Mouse (Mus musculus) liver, embryonic 11.5 days (tissue): ENCODE measurements around the gene Acsm2. TPM values are rescaled to one million over a fixed set of nuclear protein-coding genes. Genes with fewer than 3 reads are reported as not detected.

Source experiments
- ATAC-seq: fragments of 200-750 bp; cut with Nextera tagmentation; replicated peaks from 2 replicates; pipeline ENCODE4 v1.8.0; 2017; ENCODE audit warnings: moderate number of reproducible peaks, mild to moderate bottlenecking, moderate TSS enrichment, moderate library complexity; ENCODE audit not compliant: low FRiP score
- DNase-seq: peaks from one replicate; pipeline ENCODE4 v3.0.0-alpha.2; 2017; ENCODE audit warnings: low spot score
- H3K27ac ChIP-seq: fragments of 300-500 bp; sonication (generic); 2 replicates; pipeline ENCODE4 v1.5.1; 2014; ENCODE audit warnings: mild to moderate bottlenecking, low read depth, low read length, control low read depth
- H3K27me3 ChIP-seq: fragments of 300-500 bp; sonication (generic); replicated peaks from 2 replicates; pipeline ENCODE4 v1.6.1; 2014; ENCODE audit warnings: low read length, mixed read lengths; ENCODE audit not compliant: control insufficient read depth, insufficient read depth
- H3K36me3 ChIP-seq: fragments of 300-500 bp; sonication (generic); 2 replicates; pipeline ENCODE4 v1.6.1; 2014; ENCODE audit warnings: mild to moderate bottlenecking, low read length, moderate library complexity, mixed read lengths; ENCODE audit not compliant: control insufficient read depth, insufficient read depth
- H3K4me1 ChIP-seq: fragments of 300-500 bp; sonication (generic); replicated peaks from 2 replicates; pipeline ENCODE4 v1.6.1; 2014; ENCODE audit warnings: low read length, mixed read lengths; ENCODE audit not compliant: control insufficient read depth, insufficient read depth
- H3K4me2 ChIP-seq: fragments of 300-500 bp; sonication (generic); 2 replicates; pipeline ENCODE4 v1.6.1; 2014; ENCODE audit warnings: mild to moderate bottlenecking, control low read depth, moderate library complexity
- H3K4me3 ChIP-seq: fragments of 300-500 bp; sonication (generic); 2 replicates; pipeline ENCODE4 v1.5.1; 2014; ENCODE audit warnings: low read depth, low read length, control low read depth
- H3K9ac ChIP-seq: fragments of 300-500 bp; sonication (generic); 2 replicates; pipeline ENCODE4 v1.6.1; 2014; ENCODE audit warnings: low read depth, low read length, control low read depth
- H3K9me3 ChIP-seq: fragments of 300-500 bp; sonication (generic); 2 replicates; pipeline ENCODE4 v1.6.1; 2016; ENCODE audit warnings: low read length, inconsistent platforms, mixed read lengths; ENCODE audit not compliant: control insufficient read depth
- WGBS: fragments of 180-500 bp; shearing (Covaris S2); extraction: QIAGEN DNeasy Blood & Tissue Kit; methylation state at CpG from one replicate; pipeline ENCODE4 v1.1.7; 2014; 5-methylcytosine and 5-hydroxymethylcytosine counted together
- polyA plus RNA-seq: library from polyadenylated mRNA; unstranded; fragments of >200 nt; fragmentation: Nextera tagmentation; extraction: Ambion mirVana; gene quantifications from 2 replicates; pipeline ENCODE4 v1.2.1, GENCODE M21; 2014

The Acsm2 gene
- polyA plus RNA-seq, 1 experiment from 2014 or later, result not detected

DNA sequence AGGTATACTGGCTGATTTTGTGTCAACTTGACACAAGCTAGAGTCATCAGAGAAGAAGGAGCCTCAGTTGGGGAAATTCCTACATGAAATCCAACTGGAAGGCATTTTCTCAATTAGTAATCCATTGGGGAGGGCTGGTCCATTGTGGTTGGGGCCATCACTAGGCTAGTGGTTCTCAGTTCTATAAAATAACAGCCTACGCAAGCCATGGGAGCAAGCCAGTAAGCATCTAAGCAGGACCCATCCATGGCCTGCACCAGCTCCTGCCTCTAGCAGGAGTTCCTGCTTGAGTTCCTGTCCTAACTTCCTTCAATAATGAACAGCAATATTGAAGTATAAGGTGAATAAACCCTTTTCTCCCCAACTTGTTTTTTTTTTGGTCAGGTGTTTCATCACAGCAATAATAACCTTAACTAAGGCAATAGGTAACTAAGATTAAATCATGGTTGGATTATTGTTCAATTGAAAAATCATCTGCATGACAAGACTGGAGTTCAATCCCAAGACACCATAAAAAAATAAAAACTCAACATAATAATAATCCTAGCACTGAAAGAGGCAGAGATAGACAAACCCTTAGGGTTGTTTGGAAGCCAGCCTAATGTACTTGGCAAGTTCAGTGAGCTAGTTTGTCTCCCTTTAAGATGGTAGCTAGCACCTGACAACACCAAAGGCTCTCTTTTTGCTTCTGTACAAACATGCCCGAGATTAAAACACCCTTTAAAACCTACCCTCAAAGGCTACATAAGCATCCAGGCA lies 47.2 kb downstream of the Acsm2 start:
- Histone ChIP-seq H3K27me3 (no peaks in the 10 kb centered on the region), H3K9me3 (no peaks in the 10 kb centered on the region), H3K9ac (no peak overlapping the region), H3K36me3 (no peaks in the 10 kb centered on the region), H3K4me1 (no peaks in the 10 kb centered on the region), H3K4me2 (no peak overlapping the region), H3K27ac (no peak overlapping the region), H3K4me3 (no peak overlapping the region)
- no peak for DNase-seq
- WGBS, result 83% methylated on average over 2 of the region's 2 CpGs
- ATAC-seq, result no peak

DNA sequence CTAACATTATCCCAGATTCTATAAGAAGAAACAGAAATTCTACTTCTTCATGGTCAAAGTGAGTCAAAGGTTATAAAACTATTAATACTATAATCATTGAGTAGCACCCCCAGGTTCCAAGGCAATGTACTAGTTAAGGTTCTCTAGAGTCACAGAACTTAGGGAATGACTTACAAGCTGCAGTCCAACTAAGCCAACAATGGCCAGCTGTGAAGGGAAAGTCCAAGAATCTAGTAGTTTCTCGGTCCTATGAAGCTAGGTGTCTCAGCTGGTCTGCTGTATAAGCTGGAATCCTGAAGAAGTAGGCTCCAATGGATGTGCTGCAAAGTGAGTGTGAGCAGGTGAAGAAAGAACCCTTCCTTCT lies 47.8 kb downstream of the Acsm2 start:
- Histone ChIP-seq H3K9me3 (no peaks in the 10 kb centered on the region), H3K4me3 (no peak overlapping the region), H3K27ac (no peak overlapping the region), H3K9ac (no peak overlapping the region), H3K36me3 (no peaks in the 10 kb centered on the region), H3K4me1 (no peaks in the 10 kb centered on the region), H3K27me3 (no peaks in the 10 kb centered on the region), H3K4me2 (no peak overlapping the region)
- whole genome bisulfite sequencing, result 61% methylated on average over 1 of the region's 1 CpGs
- ATAC-seq (no peak), DNase-seq (no peak)

DNA sequence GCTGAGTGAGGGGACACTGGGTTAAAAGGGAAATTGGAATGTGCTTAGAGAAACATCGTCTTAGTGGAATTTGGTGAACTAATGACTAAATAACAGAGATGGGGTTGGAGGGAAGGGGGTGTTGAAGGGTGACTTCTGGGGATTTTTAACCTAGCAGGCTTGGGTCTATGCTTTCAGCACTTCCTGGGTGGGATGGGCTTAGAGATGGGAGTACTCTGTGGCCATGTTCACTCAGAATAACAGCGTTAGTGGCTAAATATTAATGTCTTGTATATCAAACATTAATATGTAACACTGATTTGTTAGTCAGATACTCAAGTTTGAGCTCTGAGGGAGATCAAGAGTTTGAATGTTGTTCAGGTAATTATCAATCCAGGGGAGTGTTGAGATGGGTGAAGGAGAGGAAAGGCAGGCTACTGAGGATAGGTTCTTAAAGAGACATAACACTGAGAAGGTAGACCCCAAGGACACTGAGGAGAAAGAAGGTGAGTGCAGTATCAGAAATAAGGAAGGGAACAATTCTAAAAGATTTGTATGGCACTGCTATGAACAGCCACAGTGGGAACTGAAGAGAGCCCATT lies 50.9 kb downstream of the Acsm2 start:
- H3K9ac ChIP-seq, result no peak overlapping the region
- H3K27me3 ChIP-seq, result no peaks in the 10 kb centered on the region
- WGBS, result 63% methylated on average over 2 of the region's 2 CpGs
- no peak for ATAC-seq
- H3K4me2 ChIP-seq, result no peak overlapping the region
- DNase-seq, result no peak
- H3K9me3 ChIP-seq, result no peaks in the 10 kb centered on the region
- no peak overlapping the region for H3K4me3 ChIP-seq
- H3K36me3 ChIP-seq, result no peaks in the 10 kb centered on the region
- no peaks in the 10 kb centered on the region for H3K4me1 ChIP-seq
- H3K27ac ChIP-seq, result no peak overlapping the region

DNA sequence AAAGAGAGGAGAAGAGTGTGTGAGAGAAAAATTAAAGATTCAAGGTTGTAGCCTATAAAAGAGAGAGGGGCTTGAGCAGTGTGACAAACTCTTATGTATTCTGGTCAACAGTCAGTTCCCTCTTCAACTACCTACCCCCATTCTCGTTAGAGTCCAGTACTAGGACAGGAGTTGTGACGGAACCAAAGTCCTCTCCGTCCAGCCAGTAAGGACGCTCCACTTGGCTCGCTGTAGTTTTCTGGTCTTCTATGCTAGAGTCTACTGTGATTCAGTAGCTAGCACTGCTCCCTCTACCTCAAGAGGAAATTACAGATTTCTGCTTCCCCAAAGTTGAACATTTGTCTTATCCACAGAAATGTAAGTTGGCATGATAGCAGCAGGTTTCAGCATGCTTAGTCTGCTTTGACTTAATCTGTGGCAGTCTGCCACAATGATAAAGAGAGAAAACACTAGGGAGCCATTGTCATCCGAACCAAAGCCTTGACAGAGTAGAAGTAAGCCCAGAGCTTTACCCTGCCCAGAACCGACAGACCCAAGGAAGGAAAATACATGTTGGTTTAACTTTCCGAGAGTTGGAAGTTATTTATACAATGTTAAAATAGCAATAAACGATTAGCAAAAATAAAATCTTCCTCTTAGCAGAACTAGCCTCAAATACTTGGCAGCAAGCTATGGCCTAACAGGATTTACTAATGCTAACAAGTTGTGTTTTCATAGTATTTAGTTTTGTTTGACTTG lies 52.0 kb downstream of the Acsm2 start:
- Histone ChIP-seq H3K4me2 (no peak overlapping the region), H3K27me3 (no peaks in the 10 kb centered on the region), H3K4me1 (no peaks in the 10 kb centered on the region), H3K4me3 (no peak overlapping the region), H3K27ac (no peak overlapping the region), H3K9me3 (peaks cover 3% of the 10 kb centered on the region; the same call in 1 of the 2 replicates), H3K36me3 (no peaks in the 10 kb centered on the region), H3K9ac (no peak overlapping the region)
- no peak for DNase-seq
- ATAC-seq, result no peak
- 77% methylated on average over 9 of the region's 9 CpGs for WGBS

DNA sequence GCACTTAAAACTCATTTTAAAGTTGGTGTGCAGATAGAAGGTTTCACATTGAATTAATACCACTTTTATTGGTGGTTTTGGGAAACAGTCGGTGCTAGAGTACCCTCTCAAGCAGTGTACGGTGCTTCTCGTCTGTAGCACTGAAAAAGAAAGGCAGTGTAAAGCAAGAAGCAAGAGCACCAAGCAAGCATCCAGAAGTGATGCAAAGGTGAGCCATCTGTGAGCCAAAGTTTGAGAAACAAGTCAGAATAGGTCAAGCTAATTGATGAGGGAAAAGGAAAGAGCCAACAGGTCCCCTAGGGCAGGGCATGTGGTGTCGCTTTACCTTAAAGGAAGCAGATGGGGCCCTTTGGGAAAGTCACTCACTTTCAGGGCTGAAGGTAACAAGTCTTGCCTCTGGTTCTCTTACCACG lies 52.5 kb downstream of the Acsm2 start, which contains the start of gene Acsm1:
Gene Acsm1, plus strand, starts transcription at position 363 of the 413 bp plus-strand sequence.
- DNase-seq (no peak), ATAC-seq (no peak)
- Histone ChIP-seq H3K4me1 (no peaks in the 10 kb centered on the region), H3K36me3 (no peaks in the 10 kb centered on the region), H3K27ac (no peak within 1 kb of the TSS), H3K4me2 (no peak within 1 kb of the TSS), H3K27me3 (no peaks in the 10 kb centered on the region), H3K4me3 (no peak within 1 kb of the TSS), H3K9ac (no peak within 1 kb of the TSS), H3K9me3 (peaks cover 3% of the 10 kb centered on the region; the same call in 1 of the 2 replicates)
- 76% methylated on average over 5 of the region's 5 CpGs for WGBS

DNA sequence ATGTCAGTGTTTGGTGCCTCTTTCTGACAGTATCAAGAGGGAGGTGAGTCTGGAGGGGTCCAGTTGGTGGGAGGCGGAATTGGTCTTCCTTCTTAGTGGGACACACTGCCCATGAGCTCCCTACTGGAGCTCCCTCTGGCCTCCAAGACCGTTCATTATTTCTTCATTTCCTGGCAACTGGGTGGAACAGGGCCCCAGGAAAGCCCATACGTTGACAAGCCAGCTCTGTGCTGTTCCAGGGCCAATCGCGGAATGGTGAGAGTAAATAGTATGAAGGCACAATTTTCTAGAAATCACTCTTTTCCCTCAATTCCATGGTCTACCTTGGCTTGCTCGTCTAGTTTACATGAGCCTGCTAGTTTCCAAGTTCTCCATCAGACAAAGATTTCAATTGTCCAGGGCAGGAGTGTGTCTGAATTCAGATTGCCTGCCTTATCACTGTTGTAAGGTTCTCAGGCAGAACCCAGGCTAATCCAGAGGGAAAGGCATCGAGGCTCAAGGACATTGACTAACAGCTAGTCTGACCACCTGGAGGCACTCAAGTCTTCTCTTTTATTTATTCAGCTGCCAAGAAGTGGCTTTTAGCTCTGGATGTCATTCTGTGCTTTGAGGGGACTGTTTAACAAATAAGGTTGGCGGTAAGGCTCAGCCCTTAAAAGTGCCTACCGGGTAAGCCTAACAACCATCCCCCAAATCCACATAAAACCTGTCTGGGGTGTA lies 53.8 kb downstream of the Acsm2 start:
- Histone ChIP-seq H3K4me2 (no peak overlapping the region), H3K9ac (no peak overlapping the region), H3K27ac (no peak overlapping the region), H3K36me3 (no peaks in the 10 kb centered on the region), H3K4me1 (no peaks in the 10 kb centered on the region), H3K9me3 (peaks cover 3% of the 10 kb centered on the region; the same call in 1 of the 2 replicates), H3K27me3 (no peaks in the 10 kb centered on the region), H3K4me3 (no peak overlapping the region)
- no peak for DNase-seq
- 75% methylated on average over 9 of the region's 9 CpGs for WGBS
- no peak for ATAC-seq

DNA sequence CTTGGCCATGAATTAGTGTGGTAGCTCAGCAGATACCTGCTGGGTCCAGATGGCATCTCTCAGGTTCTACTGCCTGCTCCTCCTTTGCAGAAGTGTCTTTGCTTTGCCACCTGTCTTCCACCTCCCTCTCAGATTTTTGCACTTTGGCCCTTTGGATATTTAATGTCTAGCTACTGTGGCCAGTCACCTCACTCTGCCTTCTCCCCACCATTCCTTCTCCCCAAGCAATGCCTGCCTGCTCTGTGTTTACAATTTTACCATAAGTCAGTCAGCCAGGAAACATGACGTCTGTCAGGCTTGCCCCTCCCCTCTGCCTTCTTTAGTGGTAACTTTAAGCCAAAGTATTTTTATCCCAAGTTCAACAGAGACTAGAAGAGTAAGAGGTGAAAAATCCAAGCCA lies 62.4 kb downstream of the Acsm2 start:
- H3K9me3 ChIP-seq, result no peaks in the 10 kb centered on the region
- H3K27ac ChIP-seq, result no peak overlapping the region
- H3K9ac ChIP-seq, result no peak overlapping the region
- no peaks in the 10 kb centered on the region for H3K36me3 ChIP-seq
- H3K4me3 ChIP-seq, result no peak overlapping the region
- no peaks in the 10 kb centered on the region for H3K27me3 ChIP-seq
- no peak overlapping the region for H3K4me2 ChIP-seq
- DNase-seq, result no peak
- ATAC-seq, result no peak
- WGBS, result 61% methylated on average over 1 of the region's 1 CpGs
- no peaks in the 10 kb centered on the region for H3K4me1 ChIP-seq

DNA sequence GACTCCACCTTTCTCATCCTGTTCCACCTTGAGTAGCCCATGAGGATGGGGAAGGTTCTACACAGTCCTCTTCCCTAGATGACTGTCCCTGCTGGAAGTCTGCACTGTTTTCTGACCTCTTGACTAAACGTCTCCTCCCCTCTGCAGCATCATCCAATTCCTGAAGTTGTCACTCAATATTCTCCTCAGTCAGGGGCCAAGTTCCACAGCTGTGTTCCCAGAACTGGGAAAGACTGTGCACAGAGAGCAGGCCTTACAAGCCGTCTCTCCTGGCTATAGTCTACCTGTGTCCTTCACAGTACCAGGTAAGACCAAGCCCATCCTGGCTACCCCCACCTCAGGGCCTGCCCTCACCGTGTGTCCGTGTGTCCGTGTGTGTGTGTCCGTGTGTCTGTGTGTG lies 63.5 kb downstream of the Acsm2 start:
- no peaks in the 10 kb centered on the region for H3K4me1 ChIP-seq
- 89% methylated on average over 6 of the region's 6 CpGs for WGBS
- H3K9me3 ChIP-seq, result no peaks in the 10 kb centered on the region
- H3K4me3 ChIP-seq, result no peak overlapping the region
- DNase-seq (no peak), ATAC-seq (no peak)
- H3K4me2 ChIP-seq, result no peak overlapping the region
- no peaks in the 10 kb centered on the region for H3K27me3 ChIP-seq
- H3K9ac ChIP-seq, result no peak overlapping the region
- no peak overlapping the region for H3K27ac ChIP-seq
- no peaks in the 10 kb centered on the region for H3K36me3 ChIP-seq
